Mouse (Mus musculus) myocyte (in vitro differentiated cells): ENCODE data around the gene Hist1h1t. TPM values are rescaled to one million over a fixed set of nuclear protein-coding genes. Genes with fewer than 3 reads are reported as not detected.
A peak's percentile ranks its signal among the peaks of the same experiment; 100 is the strongest.
"Not testable (repeated sequence)": the region's sequence is repeated elsewhere in the genome, so short reads cannot be mapped to it uniquely, and the experiment has no call there.

Source experiments
- H3K27me3 ChIP-seq: one replicate; pipeline ENCODE4 v1.6.1; 2011; ENCODE audit not compliant: control insufficient read depth, insufficient read depth, insufficient read length
- H3K36me3 ChIP-seq: one replicate; pipeline ENCODE4 v1.6.1; 2011; ENCODE audit not compliant: control insufficient read depth, insufficient read depth
- H3K4me2 ChIP-seq: one replicate; pipeline ENCODE4 v1.6.1; 2011; ENCODE audit warnings: low read depth, control low read depth
- H3K4me3 ChIP-seq: one replicate; pipeline ENCODE4 v1.5.1; 2011; ENCODE audit warnings: mild to moderate bottlenecking, control low read depth, moderate library complexity
- H3K79me2 ChIP-seq: one replicate; pipeline ENCODE4 v1.6.1; 2011; ENCODE audit not compliant: control insufficient read depth, insufficient read depth
- H3ac ChIP-seq: one replicate; pipeline ENCODE4 v1.6.1; 2011; ENCODE audit not compliant: control insufficient read depth, insufficient read length
- CEBPB ChIP-seq: IDR thresholded peaks from 2 replicates; pipeline ENCODE4 v1.6.1; 2011; ENCODE audit warnings: mild to moderate bottlenecking, moderate library complexity; ENCODE audit not compliant: poor library complexity, insufficient read depth, severe bottlenecking
- E2F4 ChIP-seq: IDR thresholded peaks from one replicate; pipeline ENCODE4 v1.6.1; 2011; ENCODE audit warnings: mild to moderate bottlenecking, control low read depth, moderate library complexity; ENCODE audit not compliant: insufficient read depth
- MAX ChIP-seq: IDR thresholded peaks from one replicate; pipeline ENCODE4 v1.6.1; 2011; ENCODE audit warnings: low read depth, mild to moderate bottlenecking, control low read depth
- MYOD1 ChIP-seq, 3 experiments: IDR thresholded peaks; one replicate each; pipeline ENCODE4 v1.6.1; 2011; ENCODE audit warnings: control low read depth in 2 of 3, low read depth in 2 of 3, mild to moderate bottlenecking in 2 of 3, moderate library complexity in 1 of 3; ENCODE audit not compliant: insufficient read length in 2 of 3, control insufficient read depth in 1 of 3
- MYOG ChIP-seq, 3 experiments: IDR thresholded peaks; one replicate each; pipeline ENCODE4 v1.6.1; 2011; ENCODE audit warnings: control low read depth in 2 of 3, low read depth in 2 of 3, mild to moderate bottlenecking in 2 of 3; ENCODE audit not compliant: insufficient read length in 2 of 3, control insufficient read depth in 1 of 3, insufficient read depth in 1 of 3
- POLR2A ChIP-seq: IDR thresholded peaks from one replicate; pipeline ENCODE4 v1.6.1; 2011; ENCODE audit warnings: low read depth, mild to moderate bottlenecking, control low read depth, moderate library complexity; ENCODE audit not compliant: insufficient read length
- POLR2AphosphoS2 ChIP-seq: IDR thresholded peaks from one replicate; pipeline ENCODE4 v1.6.1; 2011; ENCODE audit warnings: low read depth, control low read depth; ENCODE audit not compliant: insufficient read length
- REST ChIP-seq: IDR thresholded peaks from one replicate; pipeline ENCODE4 v1.6.1; 2011; ENCODE audit warnings: mild to moderate bottlenecking, control low read depth, moderate library complexity; ENCODE audit not compliant: insufficient read depth, insufficient read length
- SRF ChIP-seq: IDR thresholded peaks from one replicate; pipeline ENCODE4 v1.6.1; 2011; ENCODE audit warnings: low read depth; ENCODE audit not compliant: control insufficient read depth, insufficient read length
- TCF12 ChIP-seq: IDR thresholded peaks from one replicate; pipeline ENCODE4 v1.6.1; 2011; ENCODE audit warnings: mild to moderate bottlenecking, control low read depth; ENCODE audit not compliant: poor library complexity, insufficient read depth, severe bottlenecking
- TCF3 ChIP-seq: IDR thresholded peaks from one replicate; pipeline ENCODE4 v1.6.1; 2011; ENCODE audit warnings: low read depth, control low read depth; ENCODE audit not compliant: insufficient read length
- USF1 ChIP-seq: IDR thresholded peaks from one replicate; pipeline ENCODE4 v1.6.1; 2011; ENCODE audit warnings: low read depth, mild to moderate bottlenecking, control low read depth, moderate library complexity
- polyA plus RNA-seq: library from polyadenylated mRNA; unstranded; fragments of >200 nt; fragmentation: generic; extraction: Trizol; gene quantifications from one replicate; pipeline ENCODE4 v1.2.1, GENCODE M21; 2012; ENCODE audit warnings: missing spikeins

Gene Hist1h1t
- polyA plus RNA-seq, 1 experiment = 0.05 TPM

DNA sequence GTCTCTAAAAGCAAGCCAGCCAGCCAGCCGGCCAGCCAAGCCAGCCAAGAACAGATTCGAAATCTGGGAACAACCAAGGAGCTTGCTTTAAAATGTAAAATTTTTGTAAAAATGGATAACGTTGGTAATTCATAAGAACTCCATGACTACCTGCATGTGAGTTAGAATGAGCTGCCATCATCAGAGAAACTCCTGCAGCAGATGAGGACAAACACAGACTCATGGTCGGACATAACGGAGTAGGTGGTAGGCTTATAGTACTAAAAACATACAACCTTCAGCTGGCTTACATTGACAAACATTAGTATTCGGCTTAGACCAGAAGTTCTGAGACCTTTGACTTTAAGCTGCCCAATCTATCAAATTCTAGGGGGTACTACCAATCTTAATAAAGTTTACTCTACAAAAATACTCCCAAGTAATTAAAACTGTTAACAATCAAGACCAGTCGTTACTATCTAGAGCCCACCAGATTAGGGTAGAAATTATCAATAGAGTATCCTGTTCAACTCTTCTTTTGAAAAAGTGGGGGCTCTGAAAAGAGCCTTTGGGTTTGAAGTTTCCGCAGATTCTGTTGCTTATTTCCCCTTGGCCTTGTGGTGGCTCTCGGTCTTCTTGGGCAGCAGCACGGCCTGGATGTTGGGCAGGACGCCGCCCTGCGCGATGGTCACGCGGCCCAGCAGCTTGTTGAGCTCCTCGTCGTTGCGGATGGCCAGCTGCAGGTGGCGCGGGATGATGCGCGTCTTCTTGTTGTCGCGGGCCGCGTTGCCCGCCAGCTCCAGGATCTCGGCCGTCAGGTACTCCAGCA lies 12.5 kb upstream of the Hist1h1t start:
- not testable (repeated sequence) for H3K27me3 ChIP-seq, H3ac ChIP-seq, H3K36me3 ChIP-seq
- TF ChIP-seq POLR2A = peak; percentile 44
- peak; percentile 15 for TF ChIP-seq POLR2AphosphoS2
- H3K79me2 ChIP-seq = peaks cover 20% of the 10 kb centered on the region
- peak overlapping the region; percentile 72 for H3K4me2 ChIP-seq
- peak overlapping the region; percentile 24 for H3K4me3 ChIP-seq

GRCm38 (mm10) chr13:23683755-23684281 lies 11.8 kb upstream of the Hist1h1t start, which contains the start of the genes Hist1h2ac and Hist1h2bc:
Gene Hist1h2ac (minus strand): TSS chr13:23683948.
Gene Hist1h2bc (plus strand): TSS chr13:23684199.
- Histone ChIP-seq H3K36me3 (no peaks in the 10 kb centered on the region), H3K79me2 (peaks cover 23% of the 10 kb centered on the region), H3K27me3 (no peaks in the 10 kb centered on the region), H3K4me2 (peak within 1 kb of the TSS; percentile 83), H3ac (no peak within 1 kb of the TSS), H3K4me3 (peak within 1 kb of the TSS; percentile 43)
- TF ChIP-seq POLR2A (peak; percentile 76), REST (no peak), POLR2AphosphoS2 (peak; percentile 76), TCF3 (no peak), MYOG (IDR thresholded peaks at IDR 0.05; ENCODE audit: control insufficient read depth in 1 of 3, insufficient read depth in 1 of 3, insufficient read length in 2 of 3, low read depth in 2 of 3) (no peak), USF1 (no peak), CEBPB (0 out of 2 replicates have a peak, but pooled peaks have one; percentile 15), TCF12 (no peak), SRF (no peak), MAX (no peak), E2F4 (no peak), MYOD1 (IDR thresholded peaks at IDR 0.05; ENCODE audit: control insufficient read depth in 1 of 3, insufficient read length in 2 of 3, low read depth in 2 of 3) (no peak)

DNA sequence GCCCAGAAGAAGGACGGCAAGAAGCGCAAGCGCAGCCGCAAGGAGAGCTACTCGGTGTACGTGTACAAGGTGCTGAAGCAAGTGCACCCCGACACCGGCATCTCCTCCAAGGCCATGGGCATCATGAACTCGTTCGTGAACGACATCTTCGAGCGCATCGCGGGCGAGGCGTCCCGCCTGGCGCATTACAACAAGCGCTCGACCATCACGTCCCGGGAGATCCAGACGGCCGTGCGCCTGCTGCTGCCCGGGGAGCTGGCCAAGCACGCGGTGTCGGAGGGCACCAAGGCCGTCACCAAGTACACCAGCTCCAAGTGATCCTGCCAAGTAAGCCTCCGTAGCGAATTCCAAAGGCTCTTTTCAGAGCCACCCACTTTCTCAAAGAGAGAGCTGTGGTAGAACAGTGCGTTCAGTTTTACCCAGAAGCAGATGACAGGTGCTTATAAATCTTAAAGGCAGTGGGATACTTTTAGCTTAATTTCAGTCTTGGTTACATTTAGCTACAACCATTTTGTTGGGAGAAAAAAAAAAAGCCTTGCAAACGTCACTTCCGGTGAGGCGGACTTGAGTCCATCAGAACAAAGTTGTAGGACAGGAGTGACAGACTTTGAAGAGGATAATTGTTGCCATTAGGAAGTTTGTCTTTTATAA lies 11.2 kb upstream of the Hist1h1t start:
- peak; percentile 91 for TF ChIP-seq POLR2AphosphoS2
- TF ChIP-seq POLR2A = peak; percentile 85
- peak overlapping the region; percentile 43 for H3K4me3 ChIP-seq

GRCm38 (mm10) chr13:23685121-23685861 lies 10.3 kb upstream of the Hist1h1t start:
- peak overlapping the region; percentile 43 for H3K4me3 ChIP-seq
- peak overlapping the region; percentile 83 for H3K4me2 ChIP-seq
- TF ChIP-seq E2F4 (no peak), POLR2AphosphoS2 (peak; percentile 17), CEBPB (peak; percentile 71; the same call in 1 of the 2 replicates)
- no peak overlapping the region for H3ac ChIP-seq
- no peaks in the 10 kb centered on the region for H3K36me3 ChIP-seq
- H3K79me2 ChIP-seq = peaks cover 23% of the 10 kb centered on the region
- no peaks in the 10 kb centered on the region for H3K27me3 ChIP-seq

More for the DNA sequence above, 11.2 kb upstream of the Hist1h1t start:
- H3ac ChIP-seq, H3K36me3 ChIP-seq, H3K27me3 ChIP-seq: not testable (repeated sequence)
- H3K4me2 ChIP-seq = peak overlapping the region; percentile 83
- H3K79me2 ChIP-seq = peaks cover 23% of the 10 kb centered on the region

- Histone ChIP-seq H3K79me2 (peaks cover 23% of the 10 kb centered on the region), H3K36me3 (no peaks in the 10 kb centered on the region), H3K4me3 (peak overlapping the region; percentile 43), H3ac (no peak overlapping the region), H3K27me3 (no peaks in the 10 kb centered on the region), H3K4me2 (peak overlapping the region; percentile 83)
- TF ChIP-seq POLR2A = no peak
- no peak for TF ChIP-seq SRF
- no peak for TF ChIP-seq POLR2AphosphoS2
- no peak for TF ChIP-seq MAX
- no peak for TF ChIP-seq CEBPB
- no peak for TF ChIP-seq MYOD1 (IDR thresholded peaks at IDR 0.05; ENCODE audit: control insufficient read depth in 1 of 3, insufficient read length in 2 of 3, low read depth in 2 of 3)
- TF ChIP-seq USF1 = no peak
- no peak for TF ChIP-seq TCF12
- no peak for TF ChIP-seq E2F4
- TF ChIP-seq TCF3 = no peak
- no peak for TF ChIP-seq MYOG (IDR thresholded peaks at IDR 0.05; ENCODE audit: control insufficient read depth in 1 of 3, insufficient read depth in 1 of 3, insufficient read length in 2 of 3, low read depth in 2 of 3)
- TF ChIP-seq REST = no peak
Measured at GRCm38 (mm10) chr13:23685966-23686365, 9.6 kb upstream of the Hist1h1t start.
